Mouse (Mus musculus) urinary bladder, adult 2 months (tissue): Measurements from ENCODE around the gene Rnf123. TPM values are rescaled to one million over a fixed set of nuclear protein-coding genes. Genes with fewer than 3 reads are reported as not detected.

Experiments
- DNase-seq: peaks from one replicate; pipeline ENCODE4 v3.0.0; 2022; ENCODE audit warnings: low spot score
- polyA plus RNA-seq: library from polyadenylated mRNA; depleted of rRNA; stranded (reverse); fragments of >200 nt; gene quantifications from 2 replicates; pipeline ENCODE4 v1.2.3, GENCODE M21; 2012; rRNA removed

The Rnf123 gene
- polyA plus RNA-seq = 54.6 and 60.6 TPM in 2 replicates

GRCm38 (mm10) chr9:108082988-108083431 lies at the start of gene Rnf123:
Gene Rnf123, minus strand, starts transcription at chr9:108083346.
- DNase-seq = no peak

- no peak for DNase-seq
Observed at GRCm38 (mm10) chr9:108132373-108132772, 49.2 kb upstream of the Rnf123 start.

- no peak for DNase-seq
Observed at GRCm38 (mm10) chr9:108131502-108131901, 48.4 kb upstream of the Rnf123 start.

- no peak for DNase-seq
Observed at GRCm38 (mm10) chr9:108129042-108129948, 46.1 kb upstream of the Rnf123 start.

GRCm38 (mm10) chr9:108128248-108128647 lies 45.1 kb upstream of the Rnf123 start:
- DNase-seq = no peak

- no peak for DNase-seq
Observed at GRCm38 (mm10) chr9:108126436-108127180, 43.5 kb upstream of the Rnf123 start.

GRCm38 (mm10) chr9:108125731-108126130 lies 42.6 kb upstream of the Rnf123 start:
- no peak for DNase-seq

- no peak for DNase-seq
Observed at GRCm38 (mm10) chr9:108123916-108124315, 40.8 kb upstream of the Rnf123 start.

GRCm38 (mm10) chr9:108121170-108121969 lies 38.2 kb upstream of the Rnf123 start:
- DNase-seq = no peak

GRCm38 (mm10) chr9:108120671-108121070 lies 37.5 kb upstream of the Rnf123 start:
- no peak for DNase-seq

GRCm38 (mm10) chr9:108119891-108120411 lies 36.8 kb upstream of the Rnf123 start:
- no peak for DNase-seq

GRCm38 (mm10) chr9:108117143-108117542 lies 34.0 kb upstream of the Rnf123 start:
- no peak for DNase-seq

- DNase-seq = no peak
Observed at GRCm38 (mm10) chr9:108115290-108116077, 32.3 kb upstream of the Rnf123 start.

GRCm38 (mm10) chr9:108112719-108113340 lies 29.7 kb upstream of the Rnf123 start:
- DNase-seq = no peak

- no peak for DNase-seq
Observed at GRCm38 (mm10) chr9:108111593-108112121, 28.5 kb upstream of the Rnf123 start.

GRCm38 (mm10) chr9:108111101-108111592 lies 28.0 kb upstream of the Rnf123 start:
- DNase-seq = no peak

GRCm38 (mm10) chr9:108110160-108110559 lies 27.0 kb upstream of the Rnf123 start:
- DNase-seq = no peak

- no peak for DNase-seq
Observed at GRCm38 (mm10) chr9:108107867-108108266, 24.7 kb upstream of the Rnf123 start.

GRCm38 (mm10) chr9:108106090-108106489 lies 22.9 kb upstream of the Rnf123 start:
- no peak for DNase-seq

- no peak for DNase-seq
Observed at GRCm38 (mm10) chr9:108105549-108105863, 22.4 kb upstream of the Rnf123 start.
